Mouse (Mus musculus) testis, adult 2 months (tissue): ENCODE measurements around the gene Sptssa.

ENCODE experiments used
- CTCF ChIP-seq: fragments of 200-500 bp; IDR thresholded peaks from 2 replicates; pipeline ENCODE4 v1.5.1; 2012; ENCODE audit warnings: low read depth, mild to moderate bottlenecking, inconsistent platforms, low read length, moderate library complexity; ENCODE audit not compliant: control insufficient read depth, insufficient read depth, insufficient replicate concordance
- POLR2A ChIP-seq: fragments of 200-500 bp; IDR thresholded peaks from 2 replicates; pipeline ENCODE4 v1.6.1; 2012; ENCODE audit warnings: low read depth, mild to moderate bottlenecking, inconsistent platforms, low read length, moderate library complexity; ENCODE audit not compliant: control insufficient read depth

DNA sequence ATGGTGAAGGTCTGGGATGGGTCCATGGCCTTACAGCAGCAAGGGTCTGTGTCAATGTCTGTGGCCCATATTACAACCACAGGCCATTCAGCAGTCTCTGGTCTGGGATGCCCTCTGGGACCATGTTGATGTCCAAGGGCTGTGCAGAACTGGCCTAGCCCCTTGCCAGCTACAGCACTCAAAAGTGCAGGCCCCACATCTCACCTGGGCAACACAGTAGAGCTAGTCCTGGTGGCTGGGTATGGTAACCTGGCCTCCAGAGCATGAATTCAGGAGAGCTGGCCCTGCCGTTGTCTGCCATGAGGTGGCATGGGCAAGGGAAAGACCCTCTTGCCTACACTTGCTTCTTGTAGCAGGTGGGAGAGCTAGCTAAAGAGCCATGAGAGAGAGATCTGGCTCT lies 11.8 kb upstream of the Sptssa start:
- no peak for TF ChIP-seq CTCF
- TF ChIP-seq POLR2A: no peak
